Mouse (Mus musculus): ENCODE data around the gene L3mbtl3. TPM values are rescaled to one million over a fixed set of nuclear protein-coding genes. Genes with fewer than 3 reads are reported as not detected.

L3mbtl3 gene
- 12.0 and 16.5 TPM in 2 replicates for polyA plus RNA-seq (2014; fragmentation: Nextera tagmentation; extraction: Ambion mirVana)

DNA sequence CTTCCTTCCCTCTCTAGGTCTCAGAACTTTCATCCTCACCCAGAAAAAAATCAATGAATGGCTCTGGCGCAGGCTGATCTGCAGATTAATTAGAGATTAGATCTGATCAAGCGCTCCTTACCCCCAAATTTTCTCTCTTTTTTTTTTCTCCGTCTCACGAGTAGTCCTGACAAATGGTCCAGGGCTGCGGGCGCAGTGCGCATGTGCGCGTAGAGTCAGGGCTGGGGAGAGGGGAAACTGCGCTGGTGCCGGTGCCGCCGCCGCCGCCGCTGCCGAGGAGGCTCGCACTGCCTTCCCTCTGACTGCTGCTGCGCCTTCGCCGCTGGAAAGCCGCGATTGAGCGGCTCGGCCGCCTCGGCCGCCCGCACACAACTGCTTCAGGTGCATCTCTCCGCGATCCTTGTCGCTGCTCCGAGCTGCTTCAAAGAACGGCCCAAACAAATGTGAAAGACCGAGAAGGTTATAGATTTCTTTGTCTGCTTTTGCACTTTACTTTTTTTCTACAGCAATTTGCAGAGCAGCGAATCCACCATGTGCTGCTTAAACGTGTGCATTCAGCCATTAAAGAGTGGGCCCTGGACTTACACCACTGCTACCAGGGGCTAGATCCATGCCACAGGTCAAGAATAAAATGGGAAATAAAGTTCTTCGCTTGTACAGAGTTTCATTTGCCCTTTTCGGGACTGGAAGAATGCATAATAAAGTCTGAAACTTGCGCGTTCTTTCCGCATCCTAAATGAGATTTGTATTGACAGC is at the start of gene L3mbtl3:
TSS of gene L3mbtl3 (minus strand) at position 182 of the 756 bp plus-strand sequence.
- ATAC-seq (ENCODE audit: low FRiP score, low TSS enrichment): peak; percentile 79
- H3K9ac ChIP-seq (ENCODE audit: low read depth, low read length): peak within 1 kb of the TSS; percentile 92
- no peaks in the 10 kb centered on the region for H3K9me3 ChIP-seq (ENCODE audit: control insufficient read depth, low read length)
- H3K27ac ChIP-seq (ENCODE audit: low read depth, low read length): peak within 1 kb of the TSS; percentile 92
- 0 out of 2 replicates have a peak, but pooled peaks cover 5% of the 10 kb centered on the region for H3K4me1 ChIP-seq (ENCODE audit: control insufficient read depth, insufficient read depth, low read length)
- peak within 1 kb of the TSS; percentile 80 for H3K4me2 ChIP-seq (replicated peaks; ENCODE audit: low read depth, low read length)
- no peaks in the 10 kb centered on the region for H3K27me3 ChIP-seq (ENCODE audit: control insufficient read depth, insufficient read depth, low read length)
- 1% methylated on average over 42 of the region's 42 CpGs for WGBS
- H3K4me3 ChIP-seq (ENCODE audit: low read length): peak within 1 kb of the TSS; percentile 73
- H3K36me3 ChIP-seq (ENCODE audit: control insufficient read depth, insufficient read depth, low read length): no peaks in the 10 kb centered on the region

DNA sequence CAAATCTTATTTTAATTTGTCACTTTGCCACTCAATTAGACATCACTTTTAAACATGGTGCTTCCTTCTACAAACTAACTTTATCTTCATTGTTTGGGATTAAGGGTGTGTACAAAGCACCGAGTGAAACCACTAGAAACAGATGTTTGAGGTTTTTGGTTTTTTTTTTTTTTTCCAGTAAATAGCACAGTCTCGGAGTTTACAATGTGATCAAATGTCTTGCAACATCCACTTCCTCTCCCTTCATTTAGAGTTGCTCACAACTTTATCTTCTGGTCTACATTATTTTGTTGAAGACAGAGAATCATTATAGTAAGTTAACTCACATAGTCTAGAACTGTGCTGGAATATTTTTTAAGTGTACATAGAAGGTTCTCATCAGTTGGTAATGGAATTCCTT is 45.4 kb upstream of the L3mbtl3 start:
- no peak for ATAC-seq (ENCODE audit: low FRiP score, low TSS enrichment)
- H3K4me1 ChIP-seq (ENCODE audit: control insufficient read depth, insufficient read depth, low read length): no peaks in the 10 kb centered on the region
- 85% methylated on average over 2 of the region's 2 CpGs for WGBS

DNA sequence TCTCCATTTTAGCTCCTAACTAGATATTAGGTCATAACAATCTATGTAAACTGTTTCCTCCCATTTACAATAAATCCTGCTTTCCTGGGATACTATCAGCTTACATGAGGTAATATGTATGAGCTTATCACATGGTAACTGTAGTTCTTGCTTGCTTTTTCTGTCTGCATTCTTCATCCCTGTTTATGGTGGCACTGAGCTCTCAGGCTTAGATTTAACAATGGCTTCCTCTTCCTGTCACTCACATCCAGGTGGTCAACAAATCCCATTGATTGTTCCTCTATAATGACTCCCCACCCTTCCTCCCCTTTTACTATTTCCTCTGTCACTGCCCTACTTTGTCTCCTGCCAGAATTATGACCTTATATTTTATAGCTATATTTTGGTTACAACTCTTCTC is 12.9 kb upstream of the L3mbtl3 start:
- no peaks in the 10 kb centered on the region for H3K27me3 ChIP-seq (ENCODE audit: control insufficient read depth, insufficient read depth, low read length)
- H3K36me3 ChIP-seq (ENCODE audit: control insufficient read depth, insufficient read depth, low read length): no peaks in the 10 kb centered on the region
- H3K9ac ChIP-seq (ENCODE audit: low read depth, low read length): no peak overlapping the region
- no peak overlapping the region for H3K27ac ChIP-seq (ENCODE audit: low read depth, low read length)
- H3K4me3 ChIP-seq (ENCODE audit: low read length): no peak overlapping the region
- H3K9me3 ChIP-seq (ENCODE audit: control insufficient read depth, low read length): no peaks in the 10 kb centered on the region
- no peak overlapping the region for H3K4me2 ChIP-seq (replicated peaks; ENCODE audit: low read depth, low read length)
- no peak for ATAC-seq (ENCODE audit: low FRiP score, low TSS enrichment)
- no peaks in the 10 kb centered on the region for H3K4me1 ChIP-seq (ENCODE audit: control insufficient read depth, insufficient read depth, low read length)

More for the DNA sequence above, 45.4 kb upstream of the L3mbtl3 start:
- H3K36me3 ChIP-seq (ENCODE audit: control insufficient read depth, insufficient read depth, low read length): no peaks in the 10 kb centered on the region
- H3K4me3 ChIP-seq (ENCODE audit: low read length): no peak overlapping the region
- no peak overlapping the region for H3K4me2 ChIP-seq (replicated peaks; ENCODE audit: low read depth, low read length)
- no peaks in the 10 kb centered on the region for H3K9me3 ChIP-seq (ENCODE audit: control insufficient read depth, low read length)
- no peaks in the 10 kb centered on the region for H3K27me3 ChIP-seq (ENCODE audit: control insufficient read depth, insufficient read depth, low read length)
- no peak overlapping the region for H3K27ac ChIP-seq (ENCODE audit: low read depth, low read length)
- H3K9ac ChIP-seq (ENCODE audit: low read depth, low read length): no peak overlapping the region

DNA sequence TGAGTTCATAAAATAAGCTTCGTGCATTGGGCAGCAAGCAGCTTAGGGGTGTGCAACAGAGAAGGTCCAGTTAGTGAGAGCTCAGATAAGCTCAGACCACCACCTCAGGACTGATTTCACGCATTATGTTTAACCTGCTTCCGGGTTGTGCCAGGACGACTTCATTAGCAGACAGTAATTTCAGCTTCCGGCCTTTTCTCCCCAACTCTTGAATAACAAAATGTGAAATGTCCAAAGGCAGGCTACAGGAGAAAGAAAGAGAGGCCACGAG is 1.5 kb upstream of the L3mbtl3 start:
- Histone ChIP-seq H3K36me3 (ENCODE audit: control insufficient read depth, insufficient read depth, low read length) (no peaks in the 10 kb centered on the region), H3K27ac (ENCODE audit: low read depth, low read length) (no peak overlapping the region), H3K4me1 (ENCODE audit: control insufficient read depth, insufficient read depth, low read length) (no peaks in the 10 kb centered on the region), H3K27me3 (ENCODE audit: control insufficient read depth, insufficient read depth, low read length) (no peaks in the 10 kb centered on the region), H3K4me3 (ENCODE audit: low read length) (no peak overlapping the region), H3K9me3 (ENCODE audit: control insufficient read depth, low read length) (no peaks in the 10 kb centered on the region), H3K9ac (ENCODE audit: low read depth, low read length) (no peak overlapping the region), H3K4me2 (replicated peaks; ENCODE audit: low read depth, low read length) (no peak overlapping the region)
- no peak for ATAC-seq (ENCODE audit: low FRiP score, low TSS enrichment)
- 81% methylated on average over 6 of the region's 6 CpGs for WGBS

- no peaks in the 10 kb centered on the region for H3K9me3 ChIP-seq (ENCODE audit: control insufficient read depth, low read length)
- WGBS: 39% methylated on average over 10 of the region's 10 CpGs
- ATAC-seq (ENCODE audit: low FRiP score, low TSS enrichment): no peak
- 0 out of 2 replicates have a peak, but pooled peaks cover under 1% of the 10 kb centered on the region for H3K4me1 ChIP-seq (ENCODE audit: control insufficient read depth, insufficient read depth, low read length)
- no peak overlapping the region for H3K9ac ChIP-seq (ENCODE audit: low read depth, low read length)
- H3K36me3 ChIP-seq (ENCODE audit: control insufficient read depth, insufficient read depth, low read length): no peaks in the 10 kb centered on the region
- H3K27me3 ChIP-seq (ENCODE audit: control insufficient read depth, insufficient read depth, low read length): no peaks in the 10 kb centered on the region
- H3K27ac ChIP-seq (ENCODE audit: low read depth, low read length): no peak overlapping the region
- peak overlapping the region; percentile 80 for H3K4me2 ChIP-seq (replicated peaks; ENCODE audit: low read depth, low read length)
- peak overlapping the region; percentile 73; the same call in 1 of the 2 replicates for H3K4me3 ChIP-seq (ENCODE audit: low read length)
These were observed 968 bp upstream of the L3mbtl3 start for GRCm38 (mm10) chr10:26376546-26377331.

- peak overlapping the region; percentile 92 for H3K27ac ChIP-seq (ENCODE audit: low read depth, low read length)
- 0 out of 2 replicates have a peak, but pooled peaks cover 5% of the 10 kb centered on the region for H3K4me1 ChIP-seq (ENCODE audit: control insufficient read depth, insufficient read depth, low read length)
- peak overlapping the region; percentile 80 for H3K4me2 ChIP-seq (replicated peaks; ENCODE audit: low read depth, low read length)
- H3K9ac ChIP-seq (ENCODE audit: low read depth, low read length): peak overlapping the region; percentile 92
- H3K9me3 ChIP-seq (ENCODE audit: control insufficient read depth, low read length): no peaks in the 10 kb centered on the region
- H3K36me3 ChIP-seq (ENCODE audit: control insufficient read depth, insufficient read depth, low read length): no peaks in the 10 kb centered on the region
- 0% methylated on average over 7 of the region's 30 CpGs for WGBS
- peak; percentile 36 for ATAC-seq (ENCODE audit: low FRiP score, low TSS enrichment)
- H3K27me3 ChIP-seq (ENCODE audit: control insufficient read depth, insufficient read depth, low read length): no peaks in the 10 kb centered on the region
- H3K4me3 ChIP-seq (ENCODE audit: low read length): peak overlapping the region; percentile 73
These were observed 420 bp downstream of the L3mbtl3 start for GRCm38 (mm10) chr10:26375351-26375751.

- Histone ChIP-seq H3K9me3 (ENCODE audit: control insufficient read depth, low read length) (no peaks in the 10 kb centered on the region), H3K4me2 (replicated peaks; ENCODE audit: low read depth, low read length) (peak overlapping the region; percentile 80), H3K4me3 (ENCODE audit: low read length) (peak overlapping the region; percentile 73), H3K9ac (ENCODE audit: low read depth, low read length) (peak overlapping the region; percentile 92), H3K27me3 (ENCODE audit: control insufficient read depth, insufficient read depth, low read length) (no peaks in the 10 kb centered on the region), H3K4me1 (ENCODE audit: control insufficient read depth, insufficient read depth, low read length) (0 out of 2 replicates have a peak, but pooled peaks cover 5% of the 10 kb centered on the region), H3K36me3 (ENCODE audit: control insufficient read depth, insufficient read depth, low read length) (no peaks in the 10 kb centered on the region), H3K27ac (ENCODE audit: low read depth, low read length) (peak overlapping the region; percentile 92)
- under 1% methylated on average over 70 of the region's 101 CpGs for WGBS
- ATAC-seq (ENCODE audit: low FRiP score, low TSS enrichment): peak; percentile 59
These were observed 1.1 kb downstream of the L3mbtl3 start for GRCm38 (mm10) chr10:26374436-26375311.

GRCm38 (mm10) chr10:26373951-26374435 is 1.8 kb downstream of the L3mbtl3 start:
- Histone ChIP-seq H3K27ac (ENCODE audit: low read depth, low read length) (peak overlapping the region; percentile 92), H3K4me2 (replicated peaks; ENCODE audit: low read depth, low read length) (peak overlapping the region; percentile 80), H3K9ac (ENCODE audit: low read depth, low read length) (peak overlapping the region; percentile 92), H3K36me3 (ENCODE audit: control insufficient read depth, insufficient read depth, low read length) (no peaks in the 10 kb centered on the region), H3K27me3 (ENCODE audit: control insufficient read depth, insufficient read depth, low read length) (no peaks in the 10 kb centered on the region), H3K4me3 (ENCODE audit: low read length) (peak overlapping the region; percentile 73), H3K9me3 (ENCODE audit: control insufficient read depth, low read length) (no peaks in the 10 kb centered on the region), H3K4me1 (ENCODE audit: control insufficient read depth, insufficient read depth, low read length) (0 out of 2 replicates have a peak, but pooled peaks cover 5% of the 10 kb centered on the region)
- ATAC-seq (ENCODE audit: low FRiP score, low TSS enrichment): peak; percentile 61
- 1% methylated on average over 67 of the region's 71 CpGs for WGBS
